Mouse (Mus musculus): ENCODE measurements at regions not wholly inside any gene's neighbourhood (a gene's known extent, or its start where the extent isn't known, plus 50 kb on each side); places are given as distances from the start of the nearest gene placed in this dataset.

DNA sequence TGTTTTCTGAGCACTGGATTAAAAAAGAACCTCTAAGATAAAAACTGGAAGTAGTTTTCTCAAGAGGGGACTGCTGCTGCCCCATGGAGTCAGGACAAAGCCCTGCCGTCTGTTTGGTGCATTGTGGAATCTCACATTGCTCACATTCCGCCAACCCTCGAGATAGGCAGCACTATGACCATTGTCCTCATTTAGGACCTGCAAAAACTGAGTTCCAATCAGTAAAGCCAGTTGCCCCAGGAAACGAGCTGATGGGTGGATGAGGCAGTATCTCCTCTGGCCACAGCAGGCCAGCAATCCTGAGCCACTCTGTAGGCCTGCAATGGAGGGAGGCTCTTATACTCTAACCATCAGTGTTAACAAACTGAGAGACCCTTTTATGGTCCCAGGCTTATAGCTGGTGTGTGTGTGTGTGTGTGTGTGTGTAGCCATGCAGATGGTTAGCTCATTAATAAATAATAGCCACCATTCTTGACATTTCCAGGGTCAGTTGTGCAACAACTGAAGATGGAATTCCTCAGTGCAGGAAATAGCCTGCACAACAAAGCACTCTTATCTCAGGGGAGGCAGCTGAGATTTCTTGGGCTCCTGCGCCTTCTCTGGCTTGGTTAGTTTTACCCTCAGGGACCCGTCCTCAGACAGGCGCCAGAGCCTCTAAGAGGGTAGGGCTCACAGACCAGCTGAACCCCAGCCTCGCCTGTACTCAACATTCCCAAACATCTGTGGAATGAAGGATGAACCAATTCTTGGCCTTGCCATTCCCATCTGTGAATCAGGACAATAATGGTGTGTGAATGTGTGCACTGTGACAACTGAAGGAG, 52.4 kb upstream of the Mycn start:
- no peaks in the 10 kb centered on the region for H3K9me3 ChIP-seq (replicated peaks; ENCODE audit: insufficient read depth, low read length)
- H3K4me3 ChIP-seq (ENCODE audit: control insufficient read depth in 1 of 2, insufficient read depth in 1 of 2, low read depth in 2 of 2, low read length in 2 of 2): no peak overlapping the region

More for the DNA sequence above, 52.4 kb upstream of the Mycn start:
- DNase-seq (ENCODE audit: low read depth, low spot score): no peak
- Histone ChIP-seq H3K79me2 (ENCODE audit: control insufficient read depth, insufficient read depth, low read length, poor library complexity) (no peaks in the 10 kb centered on the region), H3K4me1 (ENCODE audit: control insufficient read depth in 1 of 2, insufficient read depth in 2 of 2, low read length in 2 of 2) (no peaks in the 10 kb centered on the region), H3K36me3 (ENCODE audit: control insufficient read depth in 1 of 2, insufficient read depth in 2 of 2, low read length in 2 of 2) (no peaks in the 10 kb centered on the region), H3K27ac (ENCODE audit: control insufficient read depth, low read depth, low read length) (no peak overlapping the region), H3K27me3 (ENCODE audit: control insufficient read depth in 1 of 2, insufficient read depth in 2 of 2, low read length in 2 of 2) (no peaks in the 10 kb centered on the region; a peak in 1 of 4 replicates), H3K9ac (ENCODE audit: control insufficient read depth, low read depth, low read length, poor library complexity, severe bottlenecking) (no peak overlapping the region)
- no peak for TF ChIP-seq TCF12 (IDR thresholded peaks at IDR 0.05; ENCODE audit: low read depth, low read length)
- TF ChIP-seq BHLHE40 (IDR thresholded peaks at IDR 0.05; ENCODE audit: borderline replicate concordance, low read depth, low read length): no peak
- no peak for TF ChIP-seq USF1 (IDR thresholded peaks at IDR 0.05; ENCODE audit: low read depth, low read length)
- TF ChIP-seq NRF1 (IDR thresholded peaks at IDR 0.05; ENCODE audit: insufficient read depth, low read depth, low read length, poor library complexity, severe bottlenecking): no peak

All from MEL (cell line).